Mouse (Mus musculus): ENCODE results near the gene Fbxl17.

- no peak for TF ChIP-seq POLR2A (IDR thresholded peaks at IDR 0.05; ENCODE audit: low read depth, low read length)
- TF ChIP-seq CTCF (IDR thresholded peaks at IDR 0.05; ENCODE audit: borderline replicate concordance, insufficient read depth, low read length) = no peak
These were observed 204.3 kb downstream of the Fbxl17 start for GRCm38 (mm10) chr17:63295471-63295870.

Measured in embryonic fibroblast, embryonic 13.5 days (primary cell).